Mouse (Mus musculus) cerebellum, postnatal 14 days (tissue): ENCODE data around the gene Cryl1.

Experiments used
- DNase-seq, 2 experiments: peaks; one replicate each; pipeline ENCODE4 v3.0.0; 2021; ENCODE audit warnings: mixed read lengths in 2 of 2

Cryl1 gene

DNA sequence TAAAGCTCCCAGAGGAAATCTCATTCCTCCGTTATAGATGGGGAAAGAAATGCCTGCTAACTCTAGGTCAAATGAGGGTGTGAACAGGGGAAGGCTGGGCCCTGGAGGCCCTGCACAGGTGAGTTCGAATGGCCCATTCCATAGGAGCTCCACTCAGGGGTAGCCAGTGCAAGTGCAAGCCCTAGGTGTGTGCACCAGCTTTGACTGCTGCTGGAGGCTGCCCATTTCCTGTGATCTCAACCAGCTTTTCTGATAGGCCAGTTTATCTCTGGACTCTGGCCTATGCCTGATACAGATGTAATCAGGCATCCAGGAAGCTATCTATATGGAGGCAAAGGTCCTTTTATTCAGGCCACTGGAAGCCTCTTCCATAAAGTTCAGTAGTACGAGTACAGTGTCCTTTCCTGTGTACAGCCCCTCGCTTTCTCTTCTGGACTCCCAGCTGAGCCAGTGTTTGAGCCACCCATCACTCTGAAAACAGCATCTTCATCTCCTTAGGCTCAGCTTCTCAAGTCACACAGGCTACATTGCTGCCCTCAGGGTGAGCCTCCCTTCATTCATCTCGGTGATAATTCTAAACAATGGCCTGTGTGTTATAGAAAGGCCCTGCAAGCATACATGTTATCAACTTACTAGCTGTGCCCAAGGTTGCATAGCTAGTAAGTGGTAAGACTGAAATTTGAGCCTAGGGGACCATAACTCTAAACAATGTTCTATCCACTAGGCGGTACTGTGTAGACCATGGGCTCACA lies 167.9 kb downstream of the Cryl1 start:
- no peak for DNase-seq
